Mouse (Mus musculus) MEL (cell line): ENCODE measurements around the gene Majin.

Source experiments
- CTCF ChIP-seq, 3 experiments: IDR thresholded peaks in 2 of 3; conservative IDR thresholded peaks in 1 of 3; 2 replicates each; pipeline ENCODE4 v1.5.1; 2011 to 2012; ENCODE audit warnings: low read length in 3 of 3, low read depth in 2 of 3, mild to moderate bottlenecking in 2 of 3, improper control_type of control experiment in 1 of 3, inconsistent platforms in 1 of 3, mixed read lengths in 1 of 3, moderate library complexity in 1 of 3; ENCODE audit not compliant: control insufficient read depth in 1 of 3, insufficient read depth in 1 of 3, poor library complexity in 1 of 3, severe bottlenecking in 1 of 3
- HCFC1 ChIP-seq: IDR thresholded peaks from 2 replicates; pipeline ENCODE4 v1.6.1; 2012; ENCODE audit warnings: low read depth, mild to moderate bottlenecking, inconsistent platforms, low read length, improper control_type of control experiment, moderate library complexity
- JUND ChIP-seq: IDR thresholded peaks from 2 replicates; pipeline ENCODE4 v1.6.1; 2011; ENCODE audit warnings: low read depth, mild to moderate bottlenecking, improper control_type of control experiment, low read length
- NELFE ChIP-seq: IDR thresholded peaks from 2 replicates; pipeline ENCODE4 v1.6.1; 2011; ENCODE audit warnings: low read depth, low read length, improper control_type of control experiment
- TBP ChIP-seq: IDR thresholded peaks from 2 replicates; pipeline ENCODE4 v1.8.0; 2011; ENCODE audit warnings: low read depth, low read length, improper control_type of control experiment

DNA sequence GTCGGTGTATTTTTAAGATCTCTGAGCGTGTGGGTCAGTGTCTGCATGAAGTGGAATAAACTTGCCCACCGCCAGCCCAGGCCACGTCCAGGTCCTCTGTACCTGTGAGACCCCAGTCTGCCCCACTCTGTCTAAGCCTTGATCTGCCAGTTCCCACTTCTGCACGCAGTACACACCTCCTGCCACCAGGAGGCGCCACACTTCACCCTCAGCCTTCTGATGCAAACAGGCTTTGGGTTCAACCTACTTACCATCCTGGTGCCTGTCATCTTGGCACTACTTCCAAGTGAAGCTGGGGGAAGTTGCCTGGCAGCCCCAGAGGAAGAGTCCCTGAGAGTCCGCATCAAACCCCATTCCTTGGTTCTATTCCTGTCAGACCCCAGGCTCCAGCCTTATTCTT is 78.0 kb downstream of the Majin start:
- TF ChIP-seq NELFE (no peak), CTCF (IDR thresholded peaks at IDR 0.05 in 2 of 3, conservative IDR thresholded peaks at IDR 0.05 in 1 of 3; ENCODE audit: control insufficient read depth in 1 of 3, insufficient read depth in 1 of 3, low read depth in 2 of 3, low read length in 3 of 3, poor library complexity in 1 of 3, severe bottlenecking in 1 of 3) (peak; percentile 96 to 99 (median 96)), TBP (no peak), JUND (no peak), HCFC1 (0 out of 2 replicates have a peak, but pooled peaks have one; percentile 32)
